Mouse (Mus musculus) right cerebral cortex, postnatal 36 days (tissue): ENCODE results near the gene Prkd1.

Experiments used
- DNase-seq, 2 experiments: peaks; one replicate each; pipeline ENCODE4 v3.0.0; 2022; ENCODE audit warnings: low spot score in 2 of 2, mixed read lengths in 1 of 2

The Prkd1 gene

GRCm38 (mm10) chr12:50558231-50558630, 90.7 kb downstream of the Prkd1 start:
- no peak for DNase-seq

- DNase-seq, result no peak
Observed at GRCm38 (mm10) chr12:50554214-50554613, 94.7 kb downstream of the Prkd1 start.

GRCm38 (mm10) chr12:50549860-50550555, 98.9 kb downstream of the Prkd1 start:
- peak; percentile 48 to 57 for DNase-seq

GRCm38 (mm10) chr12:50546394-50546793, 102.5 kb downstream of the Prkd1 start:
- DNase-seq, result no peak

DNA sequence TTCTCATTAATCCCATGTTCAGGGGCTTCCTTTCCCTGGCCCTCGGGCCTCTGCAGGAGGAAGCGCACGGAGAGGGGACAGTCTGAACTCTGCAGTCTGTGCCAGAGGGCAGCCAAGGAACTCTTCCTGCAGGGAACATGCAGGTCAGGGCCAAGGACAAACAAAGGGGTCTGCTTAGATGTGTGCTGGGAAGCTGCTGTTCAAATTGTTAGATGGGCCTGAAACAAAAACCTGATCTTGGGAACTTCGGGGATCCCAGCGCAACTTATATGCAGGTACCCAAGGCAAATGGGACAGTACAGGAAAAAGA, 103.3 kb downstream of the Prkd1 start:
- no peak for DNase-seq

- no peak for DNase-seq
Observed at GRCm38 (mm10) chr12:50544855-50545609, 103.9 kb downstream of the Prkd1 start.

DNA sequence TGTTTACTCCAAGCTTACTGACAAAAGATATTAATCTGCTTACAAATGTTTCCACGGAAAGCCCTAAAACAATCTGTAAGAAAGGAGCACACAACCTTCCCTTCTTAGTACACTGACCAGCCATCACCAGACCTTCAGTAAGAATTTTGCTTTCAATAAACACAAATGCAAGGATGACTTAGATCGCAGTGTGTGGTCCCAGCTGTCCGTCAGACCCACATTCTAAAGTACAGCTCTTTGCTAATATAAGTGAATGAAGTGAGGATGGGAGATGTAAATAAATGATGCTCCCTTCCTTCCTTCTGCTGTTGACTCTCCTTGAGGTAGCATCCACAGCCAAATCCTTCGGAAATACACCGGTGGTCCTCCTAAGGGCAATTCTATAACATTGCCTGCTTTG, 108.1 kb downstream of the Prkd1 start:
- no peak for DNase-seq

- peak; percentile 30 to 72 for DNase-seq
Observed at GRCm38 (mm10) chr12:50538296-50538965, 110.5 kb downstream of the Prkd1 start.

GRCm38 (mm10) chr12:50537761-50538160, 111.1 kb downstream of the Prkd1 start:
- no peak for DNase-seq

- DNase-seq, result no peak
Observed at GRCm38 (mm10) chr12:50537006-50537405, 111.9 kb downstream of the Prkd1 start.

- no peak for DNase-seq
Observed at GRCm38 (mm10) chr12:50528633-50529032, 120.3 kb downstream of the Prkd1 start.

- DNase-seq, result no peak
Observed at GRCm38 (mm10) chr12:50524061-50524460, 124.8 kb downstream of the Prkd1 start.

- DNase-seq, result no peak
Observed at GRCm38 (mm10) chr12:50514526-50514925, 134.4 kb downstream of the Prkd1 start.

- no peak for DNase-seq
Observed at GRCm38 (mm10) chr12:50511486-50512225, 137.2 kb downstream of the Prkd1 start.

GRCm38 (mm10) chr12:50508762-50509161, 140.1 kb downstream of the Prkd1 start:
- no peak for DNase-seq

- no peak for DNase-seq
Observed at GRCm38 (mm10) chr12:50499796-50500504, 148.9 kb downstream of the Prkd1 start.

DNA sequence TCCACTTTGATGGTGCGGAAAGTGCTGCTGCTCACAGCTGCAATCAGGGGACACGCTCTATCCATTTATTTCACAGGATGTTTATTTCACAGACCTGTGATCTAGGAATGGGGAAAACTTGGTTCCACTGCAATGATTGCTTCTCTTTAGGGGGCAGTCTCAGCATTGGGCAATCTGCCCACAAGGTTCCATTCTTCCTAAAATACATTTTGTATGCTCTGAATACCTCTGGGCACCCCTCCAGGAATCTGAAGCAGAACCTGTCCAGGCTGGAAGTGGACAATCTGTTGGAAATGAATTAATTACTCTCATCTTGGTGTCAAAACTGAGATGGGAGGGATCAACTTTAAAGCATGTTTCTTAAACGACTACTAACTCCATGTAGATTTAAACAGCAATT, 152.9 kb downstream of the Prkd1 start:
- no peak for DNase-seq

DNA sequence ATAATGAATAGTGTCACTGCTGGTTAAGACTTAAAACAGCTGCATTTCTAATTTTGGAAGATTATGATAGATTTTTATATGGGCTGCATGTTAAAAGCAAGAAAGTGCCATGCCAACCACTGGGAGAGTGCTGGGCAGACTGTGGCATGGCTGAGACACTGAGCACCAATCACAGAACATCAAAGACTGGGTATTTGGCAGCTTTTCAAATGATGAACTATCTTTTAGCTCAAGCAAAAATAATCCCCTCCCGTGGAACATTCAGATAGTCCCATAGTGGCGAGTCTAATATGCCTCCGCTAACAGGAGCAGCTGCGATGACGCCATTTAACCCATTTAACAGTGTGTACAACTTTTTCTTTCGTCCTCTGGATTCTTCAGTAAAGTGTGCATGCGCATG, 169.1 kb downstream of the Prkd1 start:
- no peak for DNase-seq

DNA sequence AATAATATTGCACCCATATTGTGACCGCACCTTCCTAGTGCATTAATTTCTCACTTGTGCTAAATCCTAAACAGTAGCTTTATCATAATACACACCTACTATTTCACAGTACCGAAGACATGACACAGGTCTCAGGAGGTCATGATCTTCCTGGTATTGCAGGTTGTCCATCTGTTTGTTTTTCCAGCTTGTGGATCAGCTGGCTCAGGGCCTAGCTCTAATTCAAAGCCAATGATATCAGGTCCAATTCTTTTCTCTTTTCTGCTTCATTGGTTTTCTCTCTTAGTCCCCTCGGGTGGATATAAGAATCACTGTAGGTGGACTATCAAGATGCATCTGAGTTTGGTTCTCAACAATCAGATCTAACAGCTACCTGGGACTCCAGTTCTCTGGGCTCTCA, 191.7 kb downstream of the Prkd1 start:
- DNase-seq, result no peak

DNA sequence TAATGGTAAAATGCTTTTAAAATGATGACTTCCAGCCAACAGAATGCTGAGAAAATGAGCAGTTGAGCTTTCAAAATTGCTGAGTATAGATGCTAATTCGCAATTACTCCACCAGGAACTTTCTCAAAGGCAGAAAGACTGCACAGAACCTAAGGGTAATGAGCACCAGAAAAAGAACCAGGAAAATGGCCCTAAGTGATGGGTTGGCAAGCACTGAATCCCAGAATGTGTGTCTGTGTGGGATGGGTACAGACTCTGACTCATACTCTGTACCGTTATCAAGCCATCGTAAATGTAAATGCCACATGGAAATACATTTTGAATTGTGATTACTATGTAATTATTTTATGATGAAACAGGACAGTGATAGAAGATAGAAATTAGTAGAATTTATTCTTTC, 197.1 kb downstream of the Prkd1 start:
- peak; percentile 11 to 36 for DNase-seq

DNA sequence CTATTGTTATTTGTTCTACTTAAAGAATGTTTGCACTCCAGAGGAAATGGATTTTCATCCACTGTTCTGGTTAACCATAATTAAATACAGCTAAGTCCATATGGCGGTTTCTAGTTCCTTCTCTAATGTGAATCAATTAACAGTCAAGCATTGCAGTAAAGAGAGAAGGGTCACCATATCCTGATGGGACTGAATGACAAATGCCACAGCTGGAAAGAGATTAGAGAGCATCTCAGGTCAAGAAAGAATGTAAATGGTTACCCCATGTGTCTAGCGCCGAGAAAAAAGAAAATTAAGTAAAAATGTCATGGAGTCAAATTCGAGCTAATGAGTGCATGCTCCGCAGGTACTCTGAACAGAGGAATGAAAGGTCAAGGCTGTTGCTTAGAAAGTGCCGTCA, 212.2 kb downstream of the Prkd1 start:
- no peak for DNase-seq
